Mouse (Mus musculus) retina, postnatal 1 day (tissue): Measurements from ENCODE around the gene Rcc1l.
A peak's percentile ranks its signal among the peaks of the same experiment; 100 is the strongest.

ENCODE experiments used
- DNase-seq: peaks from one replicate; pipeline ENCODE4 v3.0.0-alpha.2; 2012

The Rcc1l gene

GRCm38 (mm10) chr5:134114981-134115380 lies 61.6 kb downstream of the Rcc1l start:
- no peak for DNase-seq

GRCm38 (mm10) chr5:134105829-134106228 lies 70.7 kb downstream of the Rcc1l start:
- no peak for DNase-seq

GRCm38 (mm10) chr5:134102720-134103119 lies 73.9 kb downstream of the Rcc1l start:
- DNase-seq: peak; percentile 10

DNA sequence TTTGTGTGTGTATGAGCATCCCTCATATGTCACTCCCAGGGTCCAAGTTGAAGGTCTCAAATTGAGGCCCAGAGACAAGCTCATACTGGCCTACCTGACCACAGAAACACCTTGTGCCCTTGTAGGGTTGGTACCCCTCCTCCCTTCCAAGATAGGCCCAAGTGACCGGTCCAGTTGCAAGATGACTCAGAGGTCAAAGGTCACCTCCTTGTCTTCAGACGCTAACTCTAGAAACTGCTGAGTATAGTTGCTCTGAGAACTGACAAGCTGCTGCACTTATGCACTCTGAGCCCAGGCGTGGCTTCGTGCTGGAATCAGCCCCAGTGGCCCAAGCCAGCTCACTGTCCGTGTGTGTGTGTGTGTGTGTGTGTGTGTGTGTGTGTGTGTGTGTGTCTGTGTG lies 74.7 kb downstream of the Rcc1l start:
- peak; percentile 39 for DNase-seq

- peak; percentile 9 for DNase-seq
Measured at GRCm38 (mm10) chr5:134101322-134101721, 75.3 kb downstream of the Rcc1l start.

DNA sequence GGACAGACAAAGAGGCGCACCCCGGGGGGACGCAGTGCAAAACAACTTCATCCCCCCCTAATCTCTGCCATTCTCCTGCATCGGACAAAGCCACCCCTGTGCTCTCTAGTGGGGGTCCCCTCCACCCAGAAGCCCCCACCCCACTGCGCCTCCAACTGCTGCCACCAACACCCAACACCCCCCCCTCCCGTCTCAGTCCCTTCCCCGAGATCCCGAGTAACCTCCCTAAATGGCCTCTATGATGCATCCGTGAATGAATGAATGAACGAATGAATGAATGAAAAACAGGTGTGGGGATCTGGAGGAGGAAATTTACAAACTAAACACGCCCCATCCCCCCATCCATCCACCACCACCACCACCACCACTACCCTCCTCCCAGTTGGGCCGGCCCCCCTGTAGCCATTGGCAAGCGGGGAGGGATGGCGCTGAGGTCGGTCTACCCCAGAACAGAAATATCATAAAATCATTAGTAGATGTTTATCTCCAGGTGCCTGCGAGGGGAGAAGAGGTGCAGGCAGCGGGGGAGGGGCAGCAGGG lies 76.3 kb downstream of the Rcc1l start:
- DNase-seq: peak; percentile 46

GRCm38 (mm10) chr5:134099496-134100211 lies 76.9 kb downstream of the Rcc1l start, which contains the start of gene Castor2:
Gene Castor2 (plus strand): TSS chr5:134099711.
- DNase-seq: peak; percentile 96

- DNase-seq: peak; percentile 71
Measured at GRCm38 (mm10) chr5:134098976-134099375, 77.6 kb downstream of the Rcc1l start.

DNA sequence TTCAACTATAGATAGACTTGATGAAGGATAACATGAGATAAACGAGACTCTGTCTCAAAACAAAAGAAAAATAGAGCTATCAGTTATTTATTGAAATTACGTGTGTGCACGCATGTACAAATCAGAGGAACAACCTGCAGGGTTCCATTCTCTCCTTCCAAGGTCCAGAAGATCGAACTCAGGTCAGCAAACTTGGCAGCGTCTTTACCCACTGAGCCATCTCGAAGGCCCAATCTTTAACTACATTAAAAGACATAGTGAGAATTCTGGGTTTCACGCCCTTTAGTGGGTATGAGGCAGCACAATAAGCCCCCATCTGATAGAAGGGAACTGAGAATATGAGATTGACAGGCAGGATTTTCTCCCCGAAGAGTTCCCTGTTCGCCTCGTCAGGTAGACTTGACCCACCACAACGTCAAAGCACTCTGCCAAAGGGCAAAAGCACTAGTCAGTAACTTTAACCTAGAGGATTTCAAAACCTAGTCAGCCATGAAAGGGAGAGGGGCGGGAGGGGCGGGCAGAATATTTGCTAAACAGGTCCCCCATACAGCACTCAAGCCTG lies 78.2 kb downstream of the Rcc1l start:
- no peak for DNase-seq
